Mouse (Mus musculus) yolk sac, embryonic 10.5 days (tissue): ENCODE measurements at regions not wholly inside any gene's neighbourhood (a gene's known extent, or its start where the extent isn't known, plus 50 kb on each side); places are given as distances from the start of the nearest gene placed in this dataset.
"Not testable (repeated sequence)": the region's sequence is repeated elsewhere in the genome, so short reads cannot be mapped to it uniquely, and the experiment has no call there.

Experiments used
- DNase-seq: peaks from one replicate; pipeline ENCODE4 v3.0.0-alpha.2; 2017; ENCODE audit warnings: low spot score

DNA sequence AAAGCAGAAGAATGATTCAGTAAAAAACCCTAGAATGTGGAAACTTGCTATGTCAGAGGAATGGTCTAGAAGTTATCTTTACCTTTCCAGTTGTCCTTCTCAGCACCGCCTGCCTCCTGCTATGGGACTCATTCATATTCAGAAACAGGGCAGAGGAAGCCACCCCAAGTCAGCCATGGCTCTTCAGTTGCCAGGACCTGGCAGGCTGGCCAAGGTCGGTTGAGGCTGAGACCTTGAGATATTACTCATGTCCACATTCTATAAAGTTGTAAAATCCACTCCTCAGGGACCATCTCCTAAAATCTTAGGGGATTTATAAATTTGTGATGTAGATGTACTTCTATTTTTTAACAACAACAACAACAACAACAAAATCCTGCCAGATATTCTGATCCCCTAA is 580.7 kb upstream of the Klhl29 start:
- DNase-seq = no peak

DNA sequence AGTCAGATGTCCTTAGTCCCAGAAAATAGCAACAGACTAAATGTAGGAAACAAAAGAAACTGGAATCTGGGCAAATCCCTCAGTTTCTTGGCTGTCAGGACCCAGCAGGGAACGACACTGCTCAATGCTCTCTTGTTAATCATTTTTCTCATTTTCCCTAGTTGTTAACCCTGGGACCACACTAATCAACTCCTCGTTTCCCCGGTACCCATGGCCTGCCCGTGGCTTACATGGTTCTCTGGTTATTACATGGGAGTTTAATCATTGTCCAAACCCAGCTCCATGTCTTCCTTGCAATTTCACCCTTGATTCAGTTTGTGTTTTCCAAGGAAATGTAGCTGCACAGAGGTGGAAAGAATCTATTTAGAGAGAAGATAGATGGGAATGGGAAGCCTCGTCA is 580.1 kb upstream of the Klhl29 start:
- DNase-seq = no peak

DNA sequence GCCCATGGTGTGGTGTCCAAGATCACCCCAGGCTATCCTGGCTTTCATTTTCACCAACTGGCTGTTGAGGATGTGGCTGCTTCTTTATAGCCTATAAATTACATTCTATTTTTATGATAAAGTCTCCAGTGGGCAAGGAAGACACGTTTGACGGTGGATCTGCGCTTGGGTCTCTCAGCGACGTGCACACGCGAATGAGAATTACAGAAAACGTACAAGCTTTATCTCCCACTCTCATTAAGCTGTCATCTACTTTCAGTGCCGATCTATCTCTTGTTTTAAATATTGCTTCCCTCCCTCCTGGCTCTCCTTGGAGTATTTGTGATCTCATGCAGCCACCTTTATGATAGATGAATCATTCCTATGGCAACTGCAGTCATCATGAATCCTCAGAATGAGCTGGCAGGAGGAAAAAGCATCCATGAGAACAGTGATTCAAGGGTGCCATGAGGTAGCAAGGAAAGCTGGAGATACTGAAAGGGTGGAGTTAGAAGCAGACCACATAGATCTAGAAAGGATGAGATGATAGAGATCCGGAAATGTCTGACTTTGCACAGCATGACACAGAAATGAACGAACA is 568.0 kb upstream of the Klhl29 start:
- no peak for DNase-seq

DNA sequence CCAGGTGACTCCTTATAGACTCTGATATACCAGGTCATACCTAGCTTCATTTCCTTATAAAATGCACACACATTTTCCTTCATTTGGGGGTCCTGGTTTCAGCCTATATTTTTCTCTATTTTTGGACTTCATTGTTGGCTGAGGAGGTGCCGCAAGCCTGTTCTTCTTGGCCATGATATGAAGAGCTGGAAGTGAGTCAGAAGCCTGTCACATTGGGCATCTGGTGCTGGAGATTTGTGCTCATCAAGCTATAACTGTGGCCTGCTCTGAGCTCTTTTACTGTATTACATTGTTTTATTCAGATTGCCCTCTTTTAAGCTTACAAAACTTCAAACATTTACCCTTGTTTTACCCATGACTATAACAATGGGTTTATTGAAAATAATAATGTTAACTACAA is 545.8 kb upstream of the Klhl29 start:
- no peak for DNase-seq

DNA sequence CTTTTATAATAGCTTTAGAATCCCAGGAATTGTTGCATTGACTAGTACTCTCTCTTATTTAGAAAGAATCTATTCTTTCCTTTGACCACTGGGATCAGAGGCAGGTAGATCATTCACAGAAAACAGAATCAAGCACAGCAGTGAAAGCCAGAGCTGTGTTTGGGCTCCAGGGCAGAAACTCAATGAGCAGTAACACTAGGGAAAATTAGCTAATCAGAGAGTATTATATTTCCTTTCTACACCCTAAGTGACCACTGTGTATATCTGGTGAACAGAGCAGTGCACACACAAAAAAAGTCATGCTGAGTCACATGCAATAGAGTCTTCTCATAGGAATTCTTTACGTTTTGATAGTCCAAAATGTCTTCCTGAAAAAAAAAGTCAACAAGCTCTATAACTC is 542.5 kb upstream of the Klhl29 start:
- DNase-seq = no peak

DNA sequence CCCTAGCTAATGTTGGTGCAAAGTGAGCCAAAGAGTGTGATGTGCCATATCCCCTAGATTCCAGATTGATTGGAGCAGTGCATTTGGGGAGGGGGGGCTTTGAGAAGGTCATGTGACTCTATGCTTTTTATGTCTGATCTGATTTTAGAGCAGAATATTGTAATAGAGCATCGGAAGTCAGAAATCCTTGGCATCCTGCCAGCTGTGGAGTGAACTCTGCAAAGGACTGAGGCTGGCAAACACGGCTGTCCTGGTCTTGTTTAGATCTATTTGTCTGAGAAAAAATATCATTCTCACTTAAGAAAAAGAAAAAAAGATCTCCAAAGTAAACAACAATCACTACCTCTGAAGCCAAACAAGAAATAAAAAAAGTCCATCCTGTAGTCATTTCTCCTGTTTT is 530.8 kb upstream of the Klhl29 start:
- DNase-seq = no peak

DNA sequence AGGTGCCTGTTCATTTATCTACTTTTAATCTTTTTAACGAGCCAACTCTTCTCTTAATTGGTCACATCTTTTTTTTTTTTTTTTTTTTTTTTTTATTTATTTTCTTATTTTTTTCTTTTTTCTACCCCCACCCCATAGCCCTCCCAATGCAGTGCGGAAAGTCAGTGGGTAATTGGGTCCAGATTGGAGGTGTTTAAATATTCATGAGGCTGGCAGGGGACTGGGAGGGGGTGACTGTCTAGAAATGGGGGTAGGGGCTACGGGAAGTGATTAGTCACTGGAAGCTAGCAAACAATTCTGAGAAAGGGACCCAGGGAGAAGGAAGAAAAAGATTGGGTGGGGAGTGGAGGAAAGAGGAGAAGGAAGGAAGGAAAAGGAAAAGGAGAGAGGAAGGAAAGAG is 516.3 kb upstream of the Klhl29 start:
- not testable (repeated sequence) for DNase-seq

DNA sequence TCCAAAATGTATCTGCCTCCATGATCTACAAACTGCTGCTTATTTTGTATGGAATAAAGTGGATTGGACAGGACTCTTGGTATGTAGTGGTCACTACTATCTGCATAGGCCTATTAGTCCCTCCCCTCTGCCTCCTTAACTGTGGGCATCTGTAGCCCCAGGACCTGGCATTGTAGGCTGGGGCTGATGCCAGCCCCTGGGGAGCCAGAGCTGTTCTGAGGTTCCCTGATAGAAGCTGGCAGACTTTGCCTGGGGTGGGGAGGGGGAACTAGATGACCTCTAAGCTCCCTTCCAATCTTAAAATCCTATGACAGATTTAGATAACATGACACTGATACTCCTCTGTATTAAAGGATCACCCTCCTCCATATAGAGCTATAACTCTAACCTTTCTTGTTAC is 491.2 kb upstream of the Klhl29 start:
- no peak for DNase-seq

DNA sequence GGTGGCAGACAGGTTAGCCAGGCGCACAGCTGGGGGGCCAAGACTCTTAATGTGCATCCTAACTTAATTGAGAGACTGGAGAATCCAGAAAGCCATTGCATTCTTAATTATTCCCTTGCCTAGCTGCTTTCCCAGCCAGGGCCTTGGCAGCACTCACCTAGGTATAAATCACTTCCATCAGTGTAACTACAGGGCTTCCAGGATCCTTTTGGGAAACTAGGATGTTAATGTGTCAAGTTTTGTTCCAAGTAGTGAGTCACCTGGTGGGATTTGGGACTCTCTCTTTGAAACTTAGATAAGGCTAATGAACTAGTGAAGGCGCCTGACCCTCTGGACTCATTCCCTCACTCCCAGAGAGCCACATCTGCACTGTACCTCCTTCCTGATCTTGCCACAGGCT is 484.3 kb upstream of the Klhl29 start:
- DNase-seq = no peak

DNA sequence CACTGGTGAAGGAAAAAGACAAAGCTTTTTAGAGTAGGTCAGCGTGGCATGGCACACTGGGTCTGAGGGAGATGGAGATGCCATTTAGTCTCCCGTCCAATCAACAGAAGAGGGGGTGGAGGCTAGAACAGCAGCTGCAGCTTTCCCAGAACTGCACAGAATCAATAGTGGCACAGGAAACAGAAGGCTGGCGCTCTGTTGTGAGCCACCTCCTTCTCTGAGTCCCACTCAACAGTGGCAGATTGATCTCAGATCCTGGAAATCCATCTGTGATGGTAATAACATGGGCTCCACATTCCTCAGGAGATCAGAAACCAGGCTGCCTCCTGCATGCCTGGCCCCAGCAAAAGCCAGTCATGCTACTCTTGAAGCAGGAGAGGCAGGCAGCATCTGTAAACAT is 480.9 kb upstream of the Klhl29 start:
- DNase-seq = no peak

DNA sequence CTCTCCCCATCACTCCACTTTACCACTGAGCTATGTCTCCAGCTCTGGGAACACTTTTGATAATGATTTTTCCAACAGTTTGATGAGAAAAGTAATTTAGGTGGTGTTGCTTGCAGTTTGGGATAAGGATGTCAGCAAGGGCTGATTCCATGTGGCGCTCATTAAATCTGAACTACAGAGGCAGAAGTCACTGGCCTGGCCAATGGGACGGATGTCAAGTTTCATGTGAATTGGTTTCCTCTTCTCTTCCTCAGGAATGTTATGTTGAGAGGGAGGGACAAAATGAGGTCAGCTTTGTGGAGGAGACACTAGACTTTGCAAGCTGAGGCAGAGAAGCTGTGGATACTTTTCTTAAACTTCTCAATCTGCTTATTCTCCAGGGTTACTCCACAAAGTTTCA is 434.9 kb upstream of the Klhl29 start:
- no peak for DNase-seq

DNA sequence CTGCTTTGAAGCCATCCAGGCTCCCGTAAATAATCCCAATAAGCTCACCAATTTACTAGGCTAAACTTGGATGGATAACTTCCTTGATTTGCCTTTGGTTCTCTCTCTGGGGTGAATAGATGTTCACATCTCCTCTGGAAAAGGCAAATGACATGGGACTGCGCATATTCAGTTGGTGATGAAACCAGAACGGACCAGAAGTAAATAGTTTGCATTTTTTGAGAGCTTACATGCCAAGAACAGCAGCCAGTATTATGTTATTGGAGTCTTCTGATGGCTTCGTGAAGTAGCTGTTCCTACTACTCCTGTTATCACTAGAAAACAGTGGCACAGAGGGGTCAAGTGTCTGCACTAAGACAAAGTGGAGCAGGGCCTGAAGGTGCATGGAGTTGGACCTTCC is 434.5 kb upstream of the Klhl29 start:
- DNase-seq = no peak

DNA sequence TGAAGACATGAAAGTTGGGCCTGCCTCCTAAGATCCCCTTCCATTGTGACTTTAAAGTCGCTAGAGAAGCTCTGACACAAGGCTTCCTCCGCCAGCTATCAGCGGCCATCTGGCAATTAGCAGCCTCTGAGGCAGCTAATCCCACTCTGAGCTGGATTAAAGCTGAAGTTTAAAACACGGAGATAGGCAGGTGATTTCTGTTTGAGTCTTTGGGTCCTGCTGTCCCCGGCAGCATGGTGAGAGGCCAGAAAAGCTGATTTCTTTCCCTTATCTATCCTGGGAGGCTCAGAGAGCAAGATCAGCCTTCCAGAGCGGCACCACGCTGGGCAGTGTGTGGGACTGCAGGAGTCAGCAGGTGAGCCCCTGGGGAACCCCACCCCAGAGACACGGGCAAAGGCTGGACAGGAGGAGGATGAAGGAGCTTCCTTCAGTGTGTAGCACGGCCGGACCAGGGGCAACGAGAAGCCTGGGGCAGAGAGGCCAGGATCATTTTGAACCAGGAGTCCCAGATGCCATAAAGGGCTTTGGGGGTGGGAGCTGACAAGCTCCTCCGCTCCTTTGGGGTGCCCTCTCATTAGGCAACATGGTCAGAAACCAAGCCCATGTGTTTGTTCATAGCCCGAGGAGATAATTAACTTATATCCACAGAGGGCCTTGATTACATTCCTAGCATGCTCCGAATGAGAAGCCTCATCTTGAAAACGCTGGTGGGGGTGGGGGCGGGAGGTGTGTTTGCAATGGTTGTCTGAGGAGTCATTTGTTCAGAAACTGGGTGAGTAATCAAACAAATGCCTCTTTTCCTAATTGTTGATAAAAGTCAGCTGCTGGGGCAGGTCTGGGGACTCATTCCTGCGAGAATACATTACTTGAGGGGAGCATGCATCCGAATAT is 432.8 kb upstream of the Klhl29 start:
- DNase-seq = peak; percentile 2

DNA sequence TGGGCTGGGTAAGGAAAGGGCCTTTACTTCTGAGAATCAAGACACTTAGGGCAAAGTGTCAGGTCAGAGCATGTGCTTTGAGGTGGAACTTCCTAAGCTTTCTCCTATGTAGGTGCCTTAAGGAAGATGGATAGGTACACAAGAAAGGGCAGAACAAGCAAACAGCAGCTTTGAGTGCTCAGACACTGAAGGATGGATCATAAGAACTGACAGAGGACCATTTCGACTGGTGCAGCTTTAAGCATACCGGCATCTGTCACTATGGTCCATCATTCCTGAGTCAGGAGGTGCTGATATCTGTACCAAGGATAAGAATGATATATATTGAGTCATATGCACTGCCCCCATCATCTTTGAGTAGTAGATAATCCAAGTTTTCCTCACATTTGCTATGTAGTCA is 430.2 kb upstream of the Klhl29 start:
- no peak for DNase-seq

DNA sequence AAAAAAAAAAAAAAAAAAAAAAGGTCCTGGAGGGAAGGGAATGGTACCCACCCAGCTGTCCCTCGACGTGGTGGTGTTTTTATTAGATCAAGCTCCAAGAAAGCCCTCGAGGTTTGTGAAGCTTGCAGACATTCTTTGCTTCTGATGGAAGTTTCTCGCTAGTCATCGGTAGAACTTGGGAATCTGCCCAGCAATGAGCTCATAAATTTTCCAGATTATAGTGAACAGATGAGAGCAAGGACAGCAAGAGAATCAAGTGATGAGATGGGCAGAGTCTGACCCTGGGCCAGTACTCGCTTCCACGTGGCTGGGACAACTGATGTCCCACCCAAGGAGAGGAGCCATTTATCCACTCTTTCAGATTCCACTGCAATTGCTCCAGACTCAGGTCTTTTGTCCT is 417.6 kb upstream of the Klhl29 start:
- no peak for DNase-seq

DNA sequence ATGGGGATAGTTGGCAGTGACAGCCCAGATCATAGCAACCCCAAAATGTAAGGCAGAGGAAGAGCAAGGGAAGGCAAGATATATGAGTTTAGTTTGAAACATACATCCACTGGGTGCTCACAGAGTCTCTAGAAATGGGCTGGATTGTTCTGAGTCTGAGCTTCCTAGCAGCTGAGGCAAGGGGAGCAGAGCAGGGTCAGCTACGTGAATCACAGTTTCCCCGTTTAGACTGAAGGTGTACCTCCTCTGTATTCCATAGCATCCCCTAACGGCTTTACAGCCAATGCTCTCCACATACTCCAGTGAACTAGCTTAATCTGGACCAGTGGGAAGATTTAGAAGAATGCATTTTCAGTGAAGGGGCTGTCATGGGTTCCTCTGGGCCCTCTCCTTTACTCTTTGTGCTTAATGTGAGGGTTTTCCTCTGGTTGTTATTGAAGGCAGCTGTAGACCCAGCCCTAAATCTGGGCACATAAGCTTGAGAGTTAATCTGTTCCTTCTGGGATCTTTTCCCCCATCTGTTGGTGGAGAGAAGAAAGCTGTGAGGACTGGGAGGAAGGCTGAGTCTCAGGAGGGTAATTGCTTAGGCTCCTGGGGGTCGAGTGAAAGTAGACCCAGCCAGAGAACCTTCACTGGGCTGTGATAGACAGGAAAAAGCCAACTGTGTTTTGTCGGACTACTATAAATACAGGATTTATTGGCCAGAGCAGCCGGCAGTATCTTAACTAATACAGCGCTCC is 411.8 kb upstream of the Klhl29 start:
- no peak for DNase-seq

DNA sequence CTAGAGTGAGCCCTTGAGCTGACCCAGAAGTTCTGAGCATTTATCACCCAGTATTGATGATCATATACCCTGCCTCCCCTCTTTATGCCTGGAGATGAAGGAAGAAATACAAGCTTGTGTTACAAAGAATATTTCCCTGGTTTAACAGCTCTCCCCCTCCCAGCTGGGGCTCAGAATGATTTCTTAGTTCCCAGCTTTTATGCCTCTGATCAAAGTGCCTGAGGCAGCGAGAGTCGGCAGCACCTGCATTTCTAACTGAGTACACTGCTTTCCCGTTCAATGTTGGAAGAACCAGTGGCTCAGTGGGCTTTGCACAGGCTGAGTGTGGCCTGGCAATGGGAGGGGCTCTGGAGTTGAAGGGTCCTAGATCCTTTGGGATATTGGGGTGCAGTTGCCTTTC is 405.8 kb upstream of the Klhl29 start:
- no peak for DNase-seq

DNA sequence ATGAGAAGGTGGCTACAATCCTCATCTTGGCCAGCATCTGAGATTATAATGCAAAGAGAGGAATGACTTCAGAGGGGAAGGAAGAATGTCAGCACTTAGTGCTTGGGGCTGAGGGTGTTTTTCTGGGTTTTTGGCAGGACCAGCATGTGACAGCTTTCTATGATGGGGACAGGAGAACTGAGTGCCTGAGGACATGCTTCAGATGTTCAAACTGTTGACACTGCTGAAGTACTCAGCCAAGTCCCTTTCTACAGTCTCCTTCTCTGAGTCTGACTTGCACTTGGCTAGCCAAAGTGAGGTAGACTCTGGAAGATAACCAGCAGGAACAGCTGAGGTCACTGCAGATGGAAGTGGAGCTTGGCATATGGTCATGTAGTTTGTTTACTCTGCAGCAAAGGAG is 402.1 kb upstream of the Klhl29 start:
- no peak for DNase-seq

DNA sequence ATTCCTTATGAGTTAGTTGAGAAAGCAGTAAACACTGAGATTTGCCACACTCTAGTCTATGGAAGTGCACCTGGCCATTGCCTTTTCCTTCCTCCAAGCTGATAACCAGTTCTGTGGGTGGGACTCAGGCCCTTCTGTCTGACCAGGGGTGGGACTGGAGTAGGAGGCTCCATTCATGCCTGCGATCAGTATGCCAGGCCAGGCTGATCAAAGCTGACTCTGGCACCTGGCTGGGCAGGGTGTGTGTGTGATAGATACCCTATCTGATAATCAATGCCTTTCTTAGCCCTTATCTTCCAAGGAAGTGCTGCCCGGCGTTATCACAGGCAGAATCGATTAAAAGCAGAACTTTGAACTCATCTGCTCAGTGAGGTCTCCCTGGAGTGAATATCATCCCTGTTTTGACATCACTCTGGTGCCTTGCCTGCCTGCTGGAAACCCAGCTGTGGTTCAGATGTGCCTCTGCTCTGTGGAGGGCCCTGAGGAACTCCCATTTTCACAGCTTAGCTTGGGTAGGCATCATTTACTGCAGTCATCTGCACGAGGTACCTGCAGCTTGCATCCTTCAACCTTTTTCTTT is 396.0 kb upstream of the Klhl29 start:
- no peak for DNase-seq

DNA sequence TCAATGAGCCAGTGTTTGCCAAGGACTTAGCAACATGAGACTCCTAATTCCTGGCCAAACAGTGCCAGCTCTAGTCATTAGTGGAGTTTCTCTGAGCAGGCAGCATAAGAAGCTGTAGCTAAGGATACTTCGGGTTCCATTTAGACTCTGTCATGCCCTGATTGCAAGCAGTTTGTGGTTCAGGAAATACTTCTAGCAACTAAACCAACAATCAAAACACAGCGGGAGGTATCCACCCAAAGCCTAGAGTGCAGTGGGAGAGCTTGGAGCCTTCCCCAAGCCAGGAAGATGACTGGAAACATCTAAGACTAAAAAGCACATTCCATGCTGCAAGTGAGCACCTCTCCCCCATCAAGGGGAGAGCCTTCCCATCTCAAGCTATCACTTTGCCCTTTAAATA is 395.0 kb upstream of the Klhl29 start:
- DNase-seq = no peak

DNA sequence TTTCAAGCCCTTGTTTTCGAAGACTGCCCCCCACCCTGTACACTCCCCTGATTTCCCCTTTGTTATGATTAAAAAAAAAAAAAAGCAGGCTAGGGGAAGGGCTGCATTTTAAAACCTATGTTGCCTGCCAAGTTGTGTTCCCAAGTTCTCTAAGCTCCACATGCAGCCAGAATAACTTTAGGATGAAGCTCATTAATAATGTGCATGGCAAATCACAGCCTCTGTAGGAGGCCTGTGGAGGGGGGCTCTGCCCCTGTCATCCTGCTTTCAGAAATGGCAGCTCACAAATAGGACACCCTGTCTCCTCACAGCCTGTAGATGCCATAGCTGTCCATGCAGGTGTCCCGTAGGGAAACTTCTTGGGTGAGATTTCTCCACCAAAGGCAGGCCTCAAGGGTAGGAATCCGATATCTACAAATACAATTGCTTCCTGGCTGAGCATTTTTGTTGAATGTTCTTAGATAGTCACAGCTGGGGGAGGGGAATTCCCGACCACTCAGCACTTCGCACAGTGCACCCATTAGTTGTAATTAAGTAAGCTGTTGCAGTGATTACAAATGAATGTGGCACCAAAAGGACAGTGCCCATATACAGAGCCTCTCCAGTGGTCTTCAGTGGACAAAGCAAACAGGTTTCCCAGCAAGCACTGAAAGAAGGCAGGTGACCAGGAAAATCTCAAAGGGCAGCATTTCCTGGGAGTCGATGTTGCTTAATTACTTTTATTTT is 389.1 kb upstream of the Klhl29 start:
- DNase-seq = no peak

DNA sequence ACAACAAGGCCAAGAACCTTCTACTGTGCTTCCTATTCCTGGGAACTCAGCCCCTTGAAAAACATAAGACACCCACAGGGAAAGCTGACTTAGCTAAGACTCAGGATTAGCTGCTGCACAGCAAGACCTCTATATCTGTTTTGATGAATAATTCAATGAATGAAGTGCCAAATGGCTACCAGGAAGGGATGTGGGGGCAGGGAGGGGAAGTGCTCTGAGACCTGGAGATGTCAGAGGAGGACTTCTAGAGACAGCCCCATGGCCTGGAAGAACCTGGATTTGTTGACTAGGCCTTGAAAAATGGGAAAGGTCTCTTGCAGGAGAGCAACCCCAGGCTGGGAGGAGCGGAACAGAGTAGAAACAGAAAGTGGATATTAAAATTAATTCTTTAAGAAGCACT is 388.5 kb upstream of the Klhl29 start:
- no peak for DNase-seq
